In genomic region chr13:37514641-37515305, GRCm38 (mm10) we compare ENCODE assay signal across 9 mouse cellular contexts.
DNase-seq lines count a peak whose midpoint lies in the region; ATAC-seq and TF ChIP-seq lines count a peak whose summit lies in the region.
"Had no signal": no experiment of that assay in that cellular context is flagged by ENCODE, and none has a peak within 500 bp of the region (broad histone marks: within the 10 kb centered on the region; RNA-seq: fewer than 3 reads in every experiment).

No protein-coding gene starts in this region.

- H3K4me2 ChIP-seq in heart, embryonic 11.5 days = peak overlapping the region; percentile 56
- peak overlapping the region; percentile 47 for H3K4me2 ChIP-seq in hindbrain, embryonic 12.5 days (replicated peaks)

- H3K9me3 ChIP-seq in heart, embryonic 11.5 days (replicated peaks; ENCODE audit: control insufficient read depth, low read length) = no peaks in the 10 kb centered on the region
- H3K9me3 ChIP-seq in hindbrain, embryonic 12.5 days (replicated peaks) = no peaks in the 10 kb centered on the region
- H3K9me3 ChIP-seq in midbrain, embryonic 10.5 days (replicated peaks) = no peaks in the 10 kb centered on the region

- 68% methylated on average over 12 of the region's 12 CpGs for WGBS in heart, embryonic 11.5 days (ENCODE audit: insufficient replicate concordance)
- 71% methylated on average over 12 of the region's 12 CpGs for WGBS in hindbrain, embryonic 12.5 days
- WGBS in midbrain, embryonic 10.5 days = 76% methylated on average over 12 of the region's 12 CpGs

- TF ChIP-seq POLR2A in brain, embryonic 14.5 days (IDR thresholded peaks at IDR 0.05; ENCODE audit: borderline replicate concordance, extremely low read depth, insufficient read depth, insufficient read length, poor library complexity, severe bottlenecking) = no peak

- H3K4me3 ChIP-seq in heart, embryonic 11.5 days (ENCODE audit: low read depth, low read length) = no peak overlapping the region
- no peak overlapping the region for H3K4me3 ChIP-seq in hindbrain, embryonic 12.5 days
- H3K4me3 ChIP-seq in midbrain, embryonic 10.5 days = peak overlapping the region; percentile 46; the same call in 1 of the 2 replicates

- H3K27ac ChIP-seq in heart, embryonic 11.5 days (ENCODE audit: low read depth, low read length) = peak overlapping the region; percentile 70
- peak overlapping the region; percentile 82 for H3K27ac ChIP-seq in hindbrain, embryonic 12.5 days
- H3K27ac ChIP-seq in midbrain, embryonic 10.5 days (replicated peaks) = peak overlapping the region; percentile 83

- H3K36me3 ChIP-seq in heart, embryonic 11.5 days (ENCODE audit: control insufficient read depth, insufficient read depth, low read length) = no peaks in the 10 kb centered on the region
- no peaks in the 10 kb centered on the region for H3K36me3 ChIP-seq in hindbrain, embryonic 12.5 days
- no peaks in the 10 kb centered on the region for H3K36me3 ChIP-seq in midbrain, embryonic 10.5 days

- TF ChIP-seq CTCF in brain, embryonic 14.5 days (IDR thresholded peaks at IDR 0.05; ENCODE audit: borderline replicate concordance, extremely low read depth, insufficient read depth, insufficient read length) = no peak

- H3K9ac ChIP-seq in heart, embryonic 11.5 days (ENCODE audit: low read depth, low read length) = peak overlapping the region; percentile 49; the same call in 1 of the 2 replicates
- H3K9ac ChIP-seq in hindbrain, embryonic 12.5 days = no peak overlapping the region

- no peaks in the 10 kb centered on the region for H3K27me3 ChIP-seq in heart, embryonic 11.5 days (ENCODE audit: control insufficient read depth, insufficient read depth, low read length)
- H3K27me3 ChIP-seq in hindbrain, embryonic 12.5 days = no peaks in the 10 kb centered on the region
- peaks cover 73% of the 10 kb centered on the region for H3K27me3 ChIP-seq in midbrain, embryonic 10.5 days (ENCODE audit: low read depth, poor library complexity, severe bottlenecking)

- ATAC-seq in heart, embryonic 11.5 days (replicated peaks; ENCODE audit: insufficient number of reproducible peaks, low FRiP score, low TSS enrichment) = no peak
- ATAC-seq in hindbrain, embryonic 12.5 days (ENCODE audit: low FRiP score) = 0 out of 2 replicates have a peak, but pooled peaks have one; percentile 10
- ATAC-seq: inflammation-experienced regulatory T-cells, adult 6 months had no signal

- H3K4me1 ChIP-seq in heart, embryonic 11.5 days (ENCODE audit: control insufficient read depth, insufficient read depth, low read length) = peaks cover 9% of the 10 kb centered on the region
- peaks cover 16% of the 10 kb centered on the region for H3K4me1 ChIP-seq in hindbrain, embryonic 12.5 days
- peaks cover 36% of the 10 kb centered on the region for H3K4me1 ChIP-seq in midbrain, embryonic 10.5 days

- DNase-seq in heart, adult 18-20 months = no peak
- DNase-seq in brain, embryonic 14.5 days (ENCODE audit: low read depth) = peak; percentile 33
- DNase-seq in midbrain, embryonic 10.5 days (ENCODE audit: low spot score) = no peak
- DNase-seq in cerebellum, adult 9-11 months = no peak
- DNase-seq in urinary bladder, adult 2 months (ENCODE audit: low spot score) = no peak
- DNase-seq in adrenal gland, postnatal 4 days (ENCODE audit: low spot score in 2 of 2) = no peak
